Mouse (Mus musculus): ENCODE results near the gene Sh2d7. TPM values are rescaled to one million over a fixed set of nuclear protein-coding genes. Genes with fewer than 3 reads are reported as not detected.

Sh2d7 gene
- polyA plus RNA-seq (2015; fragmentation: Nextera tagmentation; extraction: Ambion mirVana), result not detected in 2 replicates

- Histone ChIP-seq H3K27ac (ENCODE audit: low read depth) (no peak within 1 kb of the TSS), H3K4me1 (ENCODE audit: insufficient read depth) (no peaks in the 10 kb centered on the region), H3K27me3 (ENCODE audit: insufficient read depth, low read length) (no peaks in the 10 kb centered on the region), H3K4me2 (ENCODE audit: low read depth, low read length) (no peak within 1 kb of the TSS), H3K9ac (replicated peaks) (no peak within 1 kb of the TSS), H3K4me3 (ENCODE audit: low read depth, low read length) (no peak within 1 kb of the TSS), H3K36me3 (replicated peaks; ENCODE audit: insufficient read depth, low read length) (no peaks in the 10 kb centered on the region), H3K9me3 (ENCODE audit: low read length) (no peaks in the 10 kb centered on the region)
- TF ChIP-seq CTCF (IDR thresholded peaks at IDR 0.05; ENCODE audit: low read depth), result no peak
- no peak for TF ChIP-seq EP300 (IDR thresholded peaks at IDR 0.05; ENCODE audit: low read depth)
- ATAC-seq, result no peak
- WGBS (ENCODE audit: insufficient replicate concordance), result 88% methylated on average over 14 of the region's 14 CpGs
- DNase-seq, result no peak
These were observed at the start of gene Sh2d7 for GRCm38 (mm10) chr9:54538684-54539083. Gene Sh2d7 (plus strand): TSS chr9:54538984.

- Histone ChIP-seq H3K36me3 (replicated peaks; ENCODE audit: insufficient read depth, low read length) (no peaks in the 10 kb centered on the region), H3K9me3 (ENCODE audit: low read length) (no peaks in the 10 kb centered on the region), H3K4me3 (ENCODE audit: low read depth, low read length) (no peak overlapping the region), H3K9ac (replicated peaks) (no peak overlapping the region), H3K27ac (ENCODE audit: low read depth) (no peak overlapping the region), H3K4me2 (ENCODE audit: low read depth, low read length) (no peak overlapping the region), H3K4me1 (ENCODE audit: insufficient read depth) (no peaks in the 10 kb centered on the region), H3K27me3 (ENCODE audit: insufficient read depth, low read length) (no peaks in the 10 kb centered on the region)
- DNase-seq (no peak), ATAC-seq (no peak)
- WGBS (ENCODE audit: insufficient replicate concordance), result 44% methylated on average over 2 of the region's 2 CpGs
- no peak for TF ChIP-seq EP300 (IDR thresholded peaks at IDR 0.05; ENCODE audit: low read depth)
- no peak for TF ChIP-seq CTCF (IDR thresholded peaks at IDR 0.05; ENCODE audit: low read depth)
These were observed 49.2 kb upstream of the Sh2d7 start for GRCm38 (mm10) chr9:54489599-54489998.

GRCm38 (mm10) chr9:54490431-54490830 lies 48.4 kb upstream of the Sh2d7 start:
- Histone ChIP-seq H3K36me3 (replicated peaks; ENCODE audit: insufficient read depth, low read length) (no peaks in the 10 kb centered on the region), H3K27ac (ENCODE audit: low read depth) (no peak overlapping the region), H3K4me1 (ENCODE audit: insufficient read depth) (no peaks in the 10 kb centered on the region), H3K4me3 (ENCODE audit: low read depth, low read length) (no peak overlapping the region), H3K9me3 (ENCODE audit: low read length) (no peaks in the 10 kb centered on the region), H3K9ac (replicated peaks) (no peak overlapping the region), H3K4me2 (ENCODE audit: low read depth, low read length) (no peak overlapping the region), H3K27me3 (ENCODE audit: insufficient read depth, low read length) (no peaks in the 10 kb centered on the region)
- no peak for TF ChIP-seq CTCF (IDR thresholded peaks at IDR 0.05; ENCODE audit: low read depth)
- TF ChIP-seq EP300 (IDR thresholded peaks at IDR 0.05; ENCODE audit: low read depth), result no peak
- no peak for ATAC-seq
- no peak for DNase-seq
- WGBS (ENCODE audit: insufficient replicate concordance), result 73% methylated on average over 2 of the region's 2 CpGs

GRCm38 (mm10) chr9:54499291-54499690 lies 39.5 kb upstream of the Sh2d7 start:
- Histone ChIP-seq H3K9ac (replicated peaks) (no peak overlapping the region), H3K4me3 (ENCODE audit: low read depth, low read length) (no peak overlapping the region), H3K27me3 (ENCODE audit: insufficient read depth, low read length) (peaks cover 13% of the 10 kb centered on the region; the same call in 1 of the 2 replicates), H3K36me3 (replicated peaks; ENCODE audit: insufficient read depth, low read length) (no peaks in the 10 kb centered on the region), H3K4me2 (ENCODE audit: low read depth, low read length) (0 out of 2 replicates have a peak overlapping the region, but pooled peaks have one; percentile 11), H3K9me3 (ENCODE audit: low read length) (no peaks in the 10 kb centered on the region), H3K4me1 (ENCODE audit: insufficient read depth) (peaks cover 8% of the 10 kb centered on the region; the same call in 1 of the 2 replicates), H3K27ac (ENCODE audit: low read depth) (no peak overlapping the region)
- DNase-seq (no peak), ATAC-seq (no peak)
- WGBS (ENCODE audit: insufficient replicate concordance), result 74% methylated on average over 6 of the region's 6 CpGs
- TF ChIP-seq EP300 (IDR thresholded peaks at IDR 0.05; ENCODE audit: low read depth), result no peak
- TF ChIP-seq CTCF (IDR thresholded peaks at IDR 0.05; ENCODE audit: low read depth), result 0 out of 2 replicates have a peak, but pooled peaks have one; percentile 21

GRCm38 (mm10) chr9:54499791-54500190 lies 39.0 kb upstream of the Sh2d7 start:
- no peak overlapping the region for H3K9ac ChIP-seq (replicated peaks)
- H3K4me2 ChIP-seq (ENCODE audit: low read depth, low read length), result no peak overlapping the region
- no peak overlapping the region for H3K4me3 ChIP-seq (ENCODE audit: low read depth, low read length)
- no peak for DNase-seq
- no peak overlapping the region for H3K27ac ChIP-seq (ENCODE audit: low read depth)
- no peaks in the 10 kb centered on the region for H3K9me3 ChIP-seq (ENCODE audit: low read length)
- no peak for ATAC-seq
- H3K36me3 ChIP-seq (replicated peaks; ENCODE audit: insufficient read depth, low read length), result no peaks in the 10 kb centered on the region
- peaks cover 13% of the 10 kb centered on the region; the same call in 1 of the 2 replicates for H3K27me3 ChIP-seq (ENCODE audit: insufficient read depth, low read length)
- 66% methylated on average over 3 of the region's 3 CpGs for WGBS (ENCODE audit: insufficient replicate concordance)
- TF ChIP-seq CTCF (IDR thresholded peaks at IDR 0.05; ENCODE audit: low read depth) (no peak), EP300 (IDR thresholded peaks at IDR 0.05; ENCODE audit: low read depth) (no peak)
- peaks cover 8% of the 10 kb centered on the region; the same call in 1 of the 2 replicates for H3K4me1 ChIP-seq (ENCODE audit: insufficient read depth)

- H3K4me2 ChIP-seq (ENCODE audit: low read depth, low read length), result peak overlapping the region; percentile 76
- peak overlapping the region; percentile 87 for H3K27ac ChIP-seq (ENCODE audit: low read depth)
- H3K36me3 ChIP-seq (replicated peaks; ENCODE audit: insufficient read depth, low read length), result no peaks in the 10 kb centered on the region
- 2% methylated on average over 43 of the region's 43 CpGs for WGBS (ENCODE audit: insufficient replicate concordance)
- ATAC-seq, result no peak
- H3K4me1 ChIP-seq (ENCODE audit: insufficient read depth), result peaks cover 8% of the 10 kb centered on the region; the same call in 1 of the 2 replicates
- TF ChIP-seq EP300 (IDR thresholded peaks at IDR 0.05; ENCODE audit: low read depth), result no peak
- TF ChIP-seq CTCF (IDR thresholded peaks at IDR 0.05; ENCODE audit: low read depth), result no peak
- peak overlapping the region; percentile 68 for H3K4me3 ChIP-seq (ENCODE audit: low read depth, low read length)
- DNase-seq, result no peak
- H3K9me3 ChIP-seq (ENCODE audit: low read length), result no peaks in the 10 kb centered on the region
- H3K9ac ChIP-seq (replicated peaks), result peak overlapping the region; percentile 79
- peaks cover 13% of the 10 kb centered on the region; the same call in 1 of the 2 replicates for H3K27me3 ChIP-seq (ENCODE audit: insufficient read depth, low read length)
These were observed 37.8 kb upstream of the Sh2d7 start for GRCm38 (mm10) chr9:54500832-54501452.
